Mouse (Mus musculus) CH12.LX (cell line): ENCODE measurements around the gene Creb5. TPM values are rescaled to one million over a fixed set of nuclear protein-coding genes. Genes with fewer than 3 reads are reported as not detected.
A peak's percentile ranks its signal among the peaks of the same experiment; 100 is the strongest.

ENCODE experiments used
- DNase-seq: peaks from one replicate; pipeline ENCODE4 v3.0.0-alpha.2; 2013; ENCODE audit errors: extremely low read depth
- H3K27ac ChIP-seq: 2 replicates; pipeline ENCODE4 v1.5.1; 2012; ENCODE audit warnings: low read depth, mild to moderate bottlenecking, control low read depth, moderate library complexity; ENCODE audit not compliant: insufficient read depth
- H3K27me3 ChIP-seq: replicated peaks from 2 replicates; pipeline ENCODE3; 2012; ENCODE audit warnings: inconsistent platforms
- H3K36me3 ChIP-seq, 2 experiments: replicated peaks in 1 of 2; 2 replicates each; pipeline versions ENCODE3 to v1.6.1; 2012; ENCODE audit warnings: inconsistent platforms in 1 of 2, low read length in 1 of 2, mild to moderate bottlenecking in 1 of 2, mixed read lengths in 1 of 2, moderate library complexity in 1 of 2; ENCODE audit not compliant: control insufficient read depth in 1 of 2, insufficient read depth in 1 of 2
- H3K4me1 ChIP-seq, 2 experiments: 2 replicates each; pipeline ENCODE4 v1.6.1; 2012; ENCODE audit warnings: inconsistent platforms in 1 of 2, moderate library complexity in 1 of 2; ENCODE audit not compliant: insufficient read depth in 2 of 2, control insufficient read depth in 1 of 2
- H3K4me2 ChIP-seq: 2 replicates; pipeline ENCODE4 v1.6.1; 2012; ENCODE audit warnings: low read depth, mild to moderate bottlenecking, control low read depth; ENCODE audit not compliant: poor library complexity, insufficient read depth, severe bottlenecking
- H3K4me3 ChIP-seq, 3 experiments: fragments of 150-350 bp in 1 of 3; sonication (generic) in 1 of 3; replicated peaks in 1 of 3; 2 replicates each; pipeline versions ENCODE3 to v1.5.1; 2011 to 2012; ENCODE audit warnings: low read depth in 2 of 3, low read length in 2 of 3, mild to moderate bottlenecking in 2 of 3, moderate library complexity in 2 of 3, control low read depth in 1 of 3, improper control_type of control experiment in 1 of 3, inconsistent platforms in 1 of 3, mixed read lengths in 1 of 3; ENCODE audit not compliant: poor library complexity in 1 of 3
- H3K79me2 ChIP-seq: replicated peaks from 2 replicates; pipeline ENCODE4 v1.6.1; 2012; ENCODE audit warnings: mild to moderate bottlenecking, moderate library complexity; ENCODE audit not compliant: control insufficient read depth, poor library complexity, insufficient read depth, severe bottlenecking; ENCODE audit errors: extremely low read depth
- H3K9ac ChIP-seq: 2 replicates; pipeline ENCODE4 v1.6.1; 2012; ENCODE audit warnings: low read depth, mild to moderate bottlenecking, control low read depth, moderate library complexity; ENCODE audit not compliant: insufficient read depth
- H3K9me3 ChIP-seq: replicated peaks from 2 replicates; pipeline ENCODE3; 2012; ENCODE audit warnings: low read length, inconsistent platforms, mixed read lengths
- CHD1 ChIP-seq: IDR thresholded peaks from 2 replicates; pipeline ENCODE4 v1.6.1; 2012; ENCODE audit warnings: low read depth, low read length, improper control_type of control experiment, inconsistent platforms
- MAZ ChIP-seq: IDR thresholded peaks from 2 replicates; pipeline ENCODE4 v1.6.1; 2012; ENCODE audit warnings: low read depth, mild to moderate bottlenecking, inconsistent platforms, low read length, improper control_type of control experiment, moderate library complexity
- RAD21 ChIP-seq: IDR thresholded peaks from 2 replicates; pipeline ENCODE4 v1.6.1; 2011; ENCODE audit warnings: low read depth, mild to moderate bottlenecking, low read length, improper control_type of control experiment, moderate library complexity
- SIN3A ChIP-seq: IDR thresholded peaks from 2 replicates; pipeline ENCODE4 v1.6.1; 2012; ENCODE audit warnings: low read length, improper control_type of control experiment, inconsistent platforms
- TBP ChIP-seq: conservative IDR thresholded peaks from 2 replicates; pipeline ENCODE4 v1.6.1; 2011; ENCODE audit warnings: low read depth, low read length, improper control_type of control experiment
- USF1 ChIP-seq: IDR thresholded peaks from 2 replicates; pipeline ENCODE4 v1.6.1; 2014; ENCODE audit warnings: low read depth, mild to moderate bottlenecking, inconsistent platforms, low read length, improper control_type of control experiment
- ZC3H11A ChIP-seq: IDR thresholded peaks from 2 replicates; pipeline ENCODE4 v1.6.1; 2012; ENCODE audit warnings: low read depth, mild to moderate bottlenecking, inconsistent platforms, low read length, improper control_type of control experiment
- ZKSCAN1 ChIP-seq: IDR thresholded peaks from 2 replicates; pipeline ENCODE4 v1.6.1; 2012; ENCODE audit warnings: low read depth, inconsistent platforms, low read length, improper control_type of control experiment, borderline replicate concordance
- dilution Hi-C: fragments of 300-500 bp; cut with MboI; formaldehyde crosslinking; loops from 2 replicates; pipeline ENCODE4 v1.14.3; 2020; ENCODE audit warnings: low sequenced_read_pairs; ENCODE audit not compliant: extremely low pct_unique_long_range_greater_than_20kb, extremely low pct_ligation_motif_present
- in situ Hi-C: fragments of 300-500 bp; cut with MboI; formaldehyde crosslinking; loops from 3 replicates; pipeline ENCODE4 v1.14.3; 2019; ENCODE audit warnings: low sequenced_read_pairs, low pct_ligation_motif_present, low pct_unique_long_range_greater_than_20kb, mixed read lengths
- polyA plus RNA-seq: library from polyadenylated mRNA; unstranded; fragments of >175 nt; gene quantifications from 2 replicates; pipeline ENCODE4 v1.2.1, GENCODE M21; 2012; ENCODE audit warnings: low read depth; ENCODE audit not compliant: insufficient read length
- total RNA-seq, 2 experiments: library from RNA; depleted of rRNA; stranded (reverse); fragments of 300-350 nt in 1 of 2; fragments of >200 nt in 1 of 2; gene quantifications; 2 replicates each; pipeline ENCODE4 v1.2.3; 2012 to 2014

Creb5 gene
- total and polyA plus RNA-seq, 3 experiments, result 0.68 to 2.1 (median 0.86) TPM

DNA sequence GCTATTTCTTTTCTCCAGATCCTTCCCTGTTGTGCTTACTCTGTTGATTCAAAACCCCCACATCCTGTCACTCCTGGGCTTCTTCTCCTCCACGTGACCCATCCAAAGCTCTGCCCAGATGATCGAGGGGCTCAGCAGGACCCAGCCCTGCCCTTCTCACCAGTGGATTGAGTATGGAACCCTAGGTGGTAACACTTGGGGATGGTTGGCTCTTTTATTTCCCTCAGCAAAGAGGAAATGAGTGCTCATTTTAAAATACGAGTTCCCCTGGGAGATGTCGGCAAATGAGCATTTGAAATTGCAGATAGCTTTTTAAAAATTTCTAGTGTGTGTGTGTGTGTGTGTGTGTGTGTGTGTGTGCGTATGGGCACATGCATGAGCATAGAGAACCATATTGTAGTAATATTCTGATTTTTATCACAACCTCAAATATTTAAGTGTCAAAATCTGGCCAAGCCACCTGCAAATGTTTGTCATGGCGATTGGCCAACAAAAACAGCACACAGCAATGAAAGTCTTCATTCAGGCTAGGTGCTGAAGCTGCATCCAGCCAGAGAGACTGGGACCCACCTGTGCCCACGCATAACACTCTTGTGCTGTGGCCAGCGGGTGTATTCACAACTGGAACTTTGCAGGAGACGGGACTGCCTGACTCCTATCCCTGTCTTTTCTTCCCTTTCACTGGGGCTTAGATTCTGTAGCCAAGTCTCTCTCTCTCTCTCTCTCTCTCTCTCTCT is 162.5 kb downstream of the Creb5 start:
- peak; percentile 49 for DNase-seq
- Histone ChIP-seq H3K4me3 (no peak overlapping the region), H3K4me1 (peaks cover 14 to 43% of the 10 kb centered on the region in 2 experiments), H3K27ac (no peak overlapping the region), H3K79me2 (no peaks in the 10 kb centered on the region), H3K4me2 (no peak overlapping the region), H3K36me3 (no peaks in the 10 kb centered on the region), H3K9me3 (no peaks in the 10 kb centered on the region), H3K27me3 (peaks cover 1% of the 10 kb centered on the region), H3K9ac (no peak overlapping the region)
- in situ Hi-C loops, result no loop called here
- TF ChIP-seq TBP, result no peak
- no peak for TF ChIP-seq SIN3A
- TF ChIP-seq USF1, result peak; percentile 34
- dilution Hi-C loops, result no loop called here

DNA sequence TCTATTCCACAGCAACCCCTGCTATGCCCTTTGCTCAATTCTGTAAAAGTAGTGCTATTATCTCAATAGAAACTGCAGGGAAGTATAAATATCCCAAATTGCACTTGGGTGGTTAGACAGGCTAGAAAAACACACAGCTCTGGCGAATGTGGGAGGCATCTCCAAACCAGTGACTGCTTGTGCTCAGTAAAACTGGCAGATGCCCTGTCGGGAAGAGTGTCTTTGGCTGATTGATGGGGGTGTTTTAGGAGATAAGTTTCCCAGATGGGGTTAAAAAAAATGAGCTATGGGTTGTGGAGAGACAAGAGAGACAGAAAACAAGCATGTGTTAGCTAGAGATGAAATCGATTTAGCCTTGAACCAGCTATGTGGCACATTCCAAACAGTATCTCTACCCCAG is 163.4 kb downstream of the Creb5 start:
- no peaks in the 10 kb centered on the region for H3K36me3 ChIP-seq
- H3K9me3 ChIP-seq, result no peaks in the 10 kb centered on the region
- H3K4me3 ChIP-seq, result no peak overlapping the region
- H3K27me3 ChIP-seq, result no peaks in the 10 kb centered on the region
- H3K9ac ChIP-seq, result no peak overlapping the region
- peaks cover 21 to 52% of the 10 kb centered on the region in 2 experiments for H3K4me1 ChIP-seq
- DNase-seq, result no peak
- no peak for TF ChIP-seq MAZ
- no peak for TF ChIP-seq CHD1
- no peaks in the 10 kb centered on the region for H3K79me2 ChIP-seq
- in situ Hi-C loops, result no loop called here
- H3K4me2 ChIP-seq, result no peak overlapping the region
- dilution Hi-C loops, result no loop called here
- no peak overlapping the region for H3K27ac ChIP-seq

DNA sequence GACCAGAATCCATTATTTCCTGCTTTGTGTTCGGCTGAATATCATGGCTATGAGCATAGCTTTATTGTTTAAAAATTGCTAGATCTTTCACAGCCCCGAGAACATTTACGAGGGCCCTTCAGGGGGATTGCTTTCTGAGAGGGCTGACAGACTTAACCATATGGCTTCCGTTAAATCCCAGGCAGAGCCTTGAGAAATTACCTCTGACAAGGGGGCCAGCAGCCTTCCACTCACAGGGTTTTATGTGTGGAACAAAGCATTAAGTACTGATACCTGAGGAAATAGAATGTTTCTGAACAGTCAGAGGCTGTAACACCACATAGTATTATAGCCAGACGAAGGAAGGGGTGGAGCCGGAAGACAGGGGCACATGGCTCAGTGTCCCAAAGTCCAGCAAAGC is 165.2 kb downstream of the Creb5 start:
- no peaks in the 10 kb centered on the region for H3K79me2 ChIP-seq
- H3K9me3 ChIP-seq, result no peaks in the 10 kb centered on the region
- H3K4me3 ChIP-seq, result no peak overlapping the region
- no peak overlapping the region for H3K9ac ChIP-seq
- dilution Hi-C loops, result no loop called here
- no peak for TF ChIP-seq RAD21
- no peak for TF ChIP-seq ZKSCAN1
- TF ChIP-seq ZC3H11A, result no peak
- TF ChIP-seq, all 38 proteins: peak for 0
- H3K27me3 ChIP-seq, result no peaks in the 10 kb centered on the region
- no peak overlapping the region for H3K4me2 ChIP-seq
- no peaks in the 10 kb centered on the region for H3K36me3 ChIP-seq
- no peak overlapping the region for H3K27ac ChIP-seq
- in situ Hi-C loops, result no loop called here
- peaks cover 25 to 67% of the 10 kb centered on the region in 2 experiments for H3K4me1 ChIP-seq
- DNase-seq, result no peak
